Mouse (Mus musculus) intestine, embryonic 16.5 days (tissue): ENCODE results near the gene Rgs6. TPM values are rescaled to one million over a fixed set of nuclear protein-coding genes. Genes with fewer than 3 reads are reported as not detected.

Experiments used
- ATAC-seq: fragments of 200-750 bp; cut with Nextera tagmentation; 2 replicates; pipeline ENCODE4 v1.8.0; 2017; ENCODE audit warnings: moderate TSS enrichment, moderate library complexity
- H3K27ac ChIP-seq: fragments of 300-500 bp; sonication (generic); 2 replicates; pipeline ENCODE4 v1.5.1; 2014; ENCODE audit warnings: mild to moderate bottlenecking, low read length
- H3K27me3 ChIP-seq: fragments of 300-500 bp; sonication (generic); replicated peaks from 2 replicates; pipeline ENCODE4 v1.6.1; 2014; ENCODE audit warnings: low read length, control low read depth, mixed read lengths; ENCODE audit not compliant: control insufficient read depth, insufficient read depth
- H3K36me3 ChIP-seq: fragments of 300-500 bp; sonication (generic); 2 replicates; pipeline ENCODE4 v1.6.1; 2014; ENCODE audit warnings: low read length, control low read depth; ENCODE audit not compliant: control insufficient read depth, insufficient read depth
- H3K4me1 ChIP-seq: fragments of 300-500 bp; sonication (generic); 2 replicates; pipeline ENCODE4 v1.6.1; 2014; ENCODE audit warnings: low read length, control low read depth, mixed read lengths; ENCODE audit not compliant: control insufficient read depth, insufficient read depth
- H3K4me2 ChIP-seq: fragments of 300-500 bp; sonication (generic); 2 replicates; pipeline ENCODE4 v1.6.1; 2014; ENCODE audit warnings: low read depth, low read length, control low read depth
- H3K4me3 ChIP-seq: fragments of 300-500 bp; sonication (generic); 2 replicates; pipeline ENCODE4 v1.5.1; 2014; ENCODE audit warnings: mild to moderate bottlenecking, low read length
- H3K9ac ChIP-seq: fragments of 300-500 bp; sonication (generic); 2 replicates; pipeline ENCODE4 v1.6.1; 2014; ENCODE audit warnings: low read depth, low read length
- H3K9me3 ChIP-seq: fragments of 300-500 bp; sonication (generic); 2 replicates; pipeline ENCODE4 v1.6.1; 2016; ENCODE audit warnings: low read length, control low read depth; ENCODE audit not compliant: control insufficient read depth
- WGBS: fragments of 180-500 bp; shearing (Covaris S2); extraction: QIAGEN DNeasy Blood & Tissue Kit; methylation state at CpG from one replicate; pipeline ENCODE4 v1.1.7; 2014; 5-methylcytosine and 5-hydroxymethylcytosine counted together
- polyA plus RNA-seq: library from polyadenylated mRNA; unstranded; fragments of >200 nt; fragmentation: Nextera tagmentation; extraction: Ambion mirVana; gene quantifications from 2 replicates; pipeline ENCODE4 v1.2.1, GENCODE M21; 2015

The Rgs6 gene
- polyA plus RNA-seq, 1 experiment from 2014 or later, result 0.82 TPM

GRCm38 (mm10) chr12:82914127-82914526 is 326.0 kb downstream of the Rgs6 start:
- ATAC-seq, result peak; percentile 28; the same call in 1 of the 2 replicates
- no peaks in the 10 kb centered on the region for H3K36me3 ChIP-seq
- no peak overlapping the region for H3K9ac ChIP-seq
- no peaks in the 10 kb centered on the region for H3K4me1 ChIP-seq
- no peak overlapping the region for H3K4me3 ChIP-seq
- no peaks in the 10 kb centered on the region for H3K27me3 ChIP-seq
- no peaks in the 10 kb centered on the region for H3K9me3 ChIP-seq
- H3K27ac ChIP-seq, result no peak overlapping the region
- WGBS, result 54% methylated on average over 4 of the region's 4 CpGs
- no peak overlapping the region for H3K4me2 ChIP-seq

GRCm38 (mm10) chr12:82920146-82920545 is 332.1 kb downstream of the Rgs6 start:
- no peak for ATAC-seq
- H3K27ac ChIP-seq, result no peak overlapping the region
- H3K4me3 ChIP-seq, result no peak overlapping the region
- H3K9ac ChIP-seq, result no peak overlapping the region
- no peaks in the 10 kb centered on the region for H3K27me3 ChIP-seq
- WGBS, result 47% methylated on average over 2 of the region's 2 CpGs
- H3K4me2 ChIP-seq, result no peak overlapping the region
- H3K36me3 ChIP-seq, result no peaks in the 10 kb centered on the region
- no peaks in the 10 kb centered on the region for H3K9me3 ChIP-seq
- H3K4me1 ChIP-seq, result no peaks in the 10 kb centered on the region

GRCm38 (mm10) chr12:82921287-82922015 is 333.4 kb downstream of the Rgs6 start:
- H3K27ac ChIP-seq, result no peak overlapping the region
- no peaks in the 10 kb centered on the region for H3K4me1 ChIP-seq
- no peak overlapping the region for H3K4me2 ChIP-seq
- no peaks in the 10 kb centered on the region for H3K27me3 ChIP-seq
- WGBS, result 94% methylated on average over 20 of the region's 20 CpGs
- H3K9ac ChIP-seq, result no peak overlapping the region
- ATAC-seq, result no peak
- H3K36me3 ChIP-seq, result no peaks in the 10 kb centered on the region
- H3K4me3 ChIP-seq, result no peak overlapping the region
- no peaks in the 10 kb centered on the region for H3K9me3 ChIP-seq

GRCm38 (mm10) chr12:82922856-82923506 is 334.9 kb downstream of the Rgs6 start:
- H3K4me2 ChIP-seq, result no peak overlapping the region
- H3K4me1 ChIP-seq, result no peaks in the 10 kb centered on the region
- no peaks in the 10 kb centered on the region for H3K27me3 ChIP-seq
- no peak overlapping the region for H3K27ac ChIP-seq
- H3K36me3 ChIP-seq, result no peaks in the 10 kb centered on the region
- H3K4me3 ChIP-seq, result no peak overlapping the region
- no peak overlapping the region for H3K9ac ChIP-seq
- no peak for ATAC-seq
- 90% methylated on average over 4 of the region's 4 CpGs for WGBS
- H3K9me3 ChIP-seq, result no peaks in the 10 kb centered on the region

- no peak overlapping the region for H3K4me3 ChIP-seq
- no peak for ATAC-seq
- WGBS, result 59% methylated on average over 14 of the region's 14 CpGs
- H3K4me2 ChIP-seq, result no peak overlapping the region
- H3K9ac ChIP-seq, result no peak overlapping the region
- no peak overlapping the region for H3K27ac ChIP-seq
- peaks cover 4% of the 10 kb centered on the region; the same call in 1 of the 2 replicates for H3K4me1 ChIP-seq
- H3K9me3 ChIP-seq, result no peaks in the 10 kb centered on the region
- H3K36me3 ChIP-seq, result no peaks in the 10 kb centered on the region
- H3K27me3 ChIP-seq, result no peaks in the 10 kb centered on the region
Measured at GRCm38 (mm10) chr12:82932706-82933461, 344.8 kb downstream of the Rgs6 start.

- peak overlapping the region; percentile 57 for H3K27ac ChIP-seq
- peak; percentile 93 for ATAC-seq
Measured at GRCm38 (mm10) chr12:82935121-82935762, 347.1 kb downstream of the Rgs6 start.

GRCm38 (mm10) chr12:82935767-82936166 is 347.7 kb downstream of the Rgs6 start:
- no peaks in the 10 kb centered on the region for H3K9me3 ChIP-seq
- H3K27ac ChIP-seq, result peak overlapping the region; percentile 57
- no peak overlapping the region for H3K4me2 ChIP-seq
- no peak overlapping the region for H3K4me3 ChIP-seq
- ATAC-seq, result peak; percentile 64
- WGBS, result 61% methylated on average over 1 of the region's 1 CpGs
- no peaks in the 10 kb centered on the region for H3K36me3 ChIP-seq
- no peaks in the 10 kb centered on the region for H3K27me3 ChIP-seq
- H3K4me1 ChIP-seq, result peaks cover 4% of the 10 kb centered on the region; the same call in 1 of the 2 replicates
- no peak overlapping the region for H3K9ac ChIP-seq

More at GRCm38 (mm10) chr12:82935121-82935762, 347.1 kb downstream of the Rgs6 start:
- H3K4me1 ChIP-seq, result peaks cover 4% of the 10 kb centered on the region; the same call in 1 of the 2 replicates
- H3K4me2 ChIP-seq, result no peak overlapping the region
- no peak overlapping the region for H3K9ac ChIP-seq
- H3K36me3 ChIP-seq, result no peaks in the 10 kb centered on the region
- no peak overlapping the region for H3K4me3 ChIP-seq
- WGBS, result 68% methylated on average over 6 of the region's 6 CpGs
- H3K9me3 ChIP-seq, result no peaks in the 10 kb centered on the region
- H3K27me3 ChIP-seq, result no peaks in the 10 kb centered on the region

- H3K27ac ChIP-seq, result no peak overlapping the region
- WGBS, result 62% methylated on average over 4 of the region's 4 CpGs
- ATAC-seq, result no peak
- H3K4me1 ChIP-seq, result 0 out of 2 replicates have a peak, but pooled peaks cover 1% of the 10 kb centered on the region
- no peaks in the 10 kb centered on the region for H3K27me3 ChIP-seq
- H3K36me3 ChIP-seq, result no peaks in the 10 kb centered on the region
- no peak overlapping the region for H3K4me2 ChIP-seq
- H3K4me3 ChIP-seq, result no peak overlapping the region
- H3K9me3 ChIP-seq, result no peaks in the 10 kb centered on the region
- no peak overlapping the region for H3K9ac ChIP-seq
Measured at GRCm38 (mm10) chr12:82940461-82940860, 352.4 kb downstream of the Rgs6 start.

- no peak for ATAC-seq
- no peak overlapping the region for H3K27ac ChIP-seq
- 8% methylated on average over 5 of the region's 5 CpGs for WGBS
- H3K27me3 ChIP-seq, result no peaks in the 10 kb centered on the region
- no peak overlapping the region for H3K4me3 ChIP-seq
- no peak overlapping the region for H3K9ac ChIP-seq
- H3K36me3 ChIP-seq, result no peaks in the 10 kb centered on the region
- H3K4me2 ChIP-seq, result peak overlapping the region; percentile 28; the same call in 1 of the 2 replicates
- H3K9me3 ChIP-seq, result no peaks in the 10 kb centered on the region
- H3K4me1 ChIP-seq, result no peaks in the 10 kb centered on the region
Measured at GRCm38 (mm10) chr12:82946507-82946906, 358.4 kb downstream of the Rgs6 start.
